Mouse (Mus musculus) ES-E14 (cell line): ENCODE results near the gene 1700012B07Rik. TPM values are rescaled to one million over a fixed set of nuclear protein-coding genes. Genes with fewer than 3 reads are reported as not detected.

Source experiments
- DNase-seq: peaks from one replicate; pipeline ENCODE4 v3.0.0-alpha.2; 2013; ENCODE audit warnings: low read depth, low spot score
- H3K27ac ChIP-seq: 2 replicates; pipeline ENCODE4 v1.5.1; 2012; ENCODE audit warnings: low read depth, mild to moderate bottlenecking, low read length, moderate library complexity, mixed read lengths; ENCODE audit not compliant: poor library complexity, insufficient read depth, severe bottlenecking
- H3K36me3 ChIP-seq: 2 replicates; pipeline ENCODE4 v1.6.1; 2012; ENCODE audit warnings: mild to moderate bottlenecking, low read length, moderate library complexity, mixed read lengths; ENCODE audit not compliant: control insufficient read depth, poor library complexity, insufficient read depth, severe bottlenecking
- H3K4me1 ChIP-seq, 2 experiments: fragments of 150-350 bp in 1 of 2; sonication (generic) in 1 of 2; 2 replicates each; pipeline ENCODE4 v1.6.1; 2012; ENCODE audit warnings: low read length in 2 of 2, mild to moderate bottlenecking in 1 of 2, mixed read lengths in 1 of 2; ENCODE audit not compliant: control insufficient read depth in 2 of 2, insufficient read depth in 2 of 2, poor library complexity in 1 of 2
- H3K4me3 ChIP-seq, 2 experiments: fragments of 150-350 bp in 1 of 2; sonication (generic) in 1 of 2; 2 replicates each; pipeline ENCODE4 v1.5.1; 2012; ENCODE audit warnings: low read length in 2 of 2, low read depth in 1 of 2, mild to moderate bottlenecking in 1 of 2, mixed read lengths in 1 of 2; ENCODE audit not compliant: insufficient read depth in 1 of 2, poor library complexity in 1 of 2, severe bottlenecking in 1 of 2
- H3K9ac ChIP-seq: 2 replicates; pipeline ENCODE4 v1.6.1; 2012; ENCODE audit warnings: low read depth, mild to moderate bottlenecking, low read length, mixed read lengths; ENCODE audit not compliant: poor library complexity, insufficient read depth, severe bottlenecking
- H3K9me3 ChIP-seq: fragments of 150-350 bp; sonication (generic); 2 replicates; pipeline ENCODE4 v1.6.1; 2012; ENCODE audit warnings: low read depth, mild to moderate bottlenecking, low read length; ENCODE audit not compliant: control insufficient read depth, insufficient read depth
- CHD2 ChIP-seq: IDR thresholded peaks from 2 replicates; pipeline ENCODE4 v1.6.1; 2014; ENCODE audit warnings: mild to moderate bottlenecking, low read depth, low read length, inconsistent platforms
- HCFC1 ChIP-seq: IDR thresholded peaks from 2 replicates; pipeline ENCODE4 v1.6.1; 2012; ENCODE audit warnings: low read length, inconsistent platforms, borderline replicate concordance; ENCODE audit not compliant: insufficient read depth
- MAFK ChIP-seq: IDR thresholded peaks from 2 replicates; pipeline ENCODE4 v1.6.1; 2014; ENCODE audit warnings: mild to moderate bottlenecking, low read depth, low read length, inconsistent platforms; ENCODE audit not compliant: insufficient read depth
- ZC3H11A ChIP-seq: IDR thresholded peaks from 2 replicates; pipeline ENCODE4 v1.6.1; 2012; ENCODE audit warnings: low read depth, mild to moderate bottlenecking, inconsistent platforms, low read length, borderline replicate concordance
- ZNF384 ChIP-seq: IDR thresholded peaks from 2 replicates; pipeline ENCODE4 v1.6.1; 2012; ENCODE audit warnings: low read depth, low read length, inconsistent platforms
- in situ Hi-C, 2 experiments: fragments of 600-800 bp; cut with MboI; formaldehyde crosslinking; loops; one replicate each; pipeline ENCODE4 v1.15.1; 2025; ENCODE audit warnings: low sequenced_read_pairs in 2 of 2, inconsistent platforms in 1 of 2; ENCODE audit not compliant: unreplicated experiment in 2 of 2
- total RNA-seq: library from RNA; depleted of rRNA; stranded (reverse); fragments of 300-350 nt; gene quantifications from 2 replicates; pipeline ENCODE4 v1.2.3, GENCODE M21; 2012

1700012B07Rik gene
- total RNA-seq, 1 experiment = not detected

DNA sequence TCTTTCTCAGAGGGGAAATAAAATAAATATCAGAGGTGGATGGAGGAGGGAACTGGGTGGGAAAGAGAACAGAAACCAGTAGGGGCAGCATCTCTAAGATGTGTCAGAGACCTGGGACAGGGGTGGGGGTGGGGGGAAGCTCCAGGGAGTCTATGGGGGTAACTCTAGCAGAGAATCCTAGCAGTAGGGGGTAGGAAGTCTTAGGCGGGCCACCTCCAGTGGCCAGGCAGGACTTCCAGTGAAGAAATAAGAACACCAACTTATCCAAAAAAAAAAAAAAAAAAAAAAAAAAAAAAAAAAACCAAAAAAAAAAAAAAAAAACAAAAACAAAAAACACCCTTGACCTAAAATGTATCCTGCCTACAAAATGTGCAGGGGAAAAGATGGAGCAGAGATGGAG, 26.3 kb downstream of the 1700012B07Rik start:
- Histone ChIP-seq H3K36me3 (no peaks in the 10 kb centered on the region), H3K9me3 (no peaks in the 10 kb centered on the region), H3K4me1 (no peaks in the 10 kb centered on the region), H3K4me3 (no peak overlapping the region), H3K9ac (no peak overlapping the region), H3K27ac (no peak overlapping the region)
- in situ Hi-C loops = no loop called here
- DNase-seq = no peak
- TF ChIP-seq HCFC1 = no peak
- peak; percentile 77 for TF ChIP-seq ZNF384

DNA sequence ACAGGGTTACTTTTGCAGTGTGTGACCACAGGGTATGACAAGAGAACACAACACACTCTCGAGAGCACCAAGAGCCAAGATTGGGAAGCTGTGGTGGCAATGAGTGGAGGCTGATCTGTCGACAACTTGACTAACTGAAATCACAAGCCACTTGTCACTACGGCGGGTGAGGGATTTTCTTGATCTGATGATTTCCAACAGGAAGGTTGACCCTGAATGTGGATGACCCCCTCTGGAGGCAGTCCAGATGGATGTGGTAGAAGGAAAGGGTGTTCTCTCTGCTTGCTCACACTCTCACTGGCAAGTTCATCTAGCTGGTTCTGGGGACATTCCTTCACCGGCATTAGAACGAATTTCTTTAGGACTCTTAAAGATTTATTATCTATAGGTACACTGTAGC, 30.3 kb downstream of the 1700012B07Rik start:
- in situ Hi-C loops = no loop called here
- H3K9me3 ChIP-seq = no peaks in the 10 kb centered on the region
- no peaks in the 10 kb centered on the region for H3K36me3 ChIP-seq
- H3K4me1 ChIP-seq = no peaks in the 10 kb centered on the region
- TF ChIP-seq MAFK = no peak
- no peak for TF ChIP-seq HCFC1
- TF ChIP-seq CHD2 = no peak
- no peak for TF ChIP-seq ZNF384
- TF ChIP-seq ZC3H11A = no peak
- no peak for DNase-seq
- no peak overlapping the region for H3K4me3 ChIP-seq
- no peak overlapping the region for H3K27ac ChIP-seq
- H3K9ac ChIP-seq = no peak overlapping the region

DNA sequence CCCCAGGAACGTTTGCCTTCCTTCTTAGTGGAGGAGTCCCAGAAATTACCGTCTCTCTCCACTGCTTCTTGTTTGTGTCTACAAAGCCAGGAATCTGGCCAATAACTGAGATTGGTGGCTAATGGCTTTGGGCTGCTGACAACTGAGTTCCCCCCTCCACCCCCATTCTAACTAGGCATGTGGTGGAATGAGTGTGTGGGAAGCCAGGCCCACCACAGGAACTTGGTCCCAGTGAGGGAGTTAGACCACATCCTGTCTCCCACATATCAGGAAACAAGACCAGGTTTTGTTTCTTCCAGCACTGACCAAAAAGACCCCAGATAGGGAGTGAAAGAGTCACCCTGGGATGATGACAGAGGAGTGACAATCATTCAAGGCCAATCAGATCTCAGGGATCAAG, 32.3 kb downstream of the 1700012B07Rik start:
- H3K9ac ChIP-seq = no peak overlapping the region
- no peak for DNase-seq
- TF ChIP-seq ZC3H11A (no peak), ZNF384 (no peak), HCFC1 (no peak)
- H3K4me1 ChIP-seq = no peaks in the 10 kb centered on the region
- in situ Hi-C loops = no loop called here
- no peak overlapping the region for H3K4me3 ChIP-seq
- H3K27ac ChIP-seq = no peak overlapping the region
- H3K36me3 ChIP-seq = no peaks in the 10 kb centered on the region
- H3K9me3 ChIP-seq = no peaks in the 10 kb centered on the region

DNA sequence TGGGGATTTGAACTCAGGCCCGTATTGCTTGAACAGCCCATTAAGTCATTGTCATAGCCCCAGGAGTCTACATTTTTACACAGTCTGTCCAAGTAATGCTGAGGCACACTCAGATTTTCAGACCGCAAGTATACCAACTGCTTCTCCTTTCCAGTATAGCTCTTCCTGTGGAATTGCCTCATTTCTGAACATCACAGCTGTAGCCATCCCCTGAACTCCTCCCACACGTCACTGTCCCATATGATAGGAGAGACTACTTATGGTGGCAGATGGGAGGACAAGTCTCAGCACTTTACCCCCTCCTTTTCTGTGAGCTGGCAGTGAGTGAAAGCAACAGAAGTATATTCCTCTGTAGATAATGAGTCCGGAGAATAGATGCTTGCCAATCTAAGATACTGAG, 34.3 kb downstream of the 1700012B07Rik start:
- no peak overlapping the region for H3K4me3 ChIP-seq
- H3K27ac ChIP-seq = no peak overlapping the region
- no peak overlapping the region for H3K9ac ChIP-seq
- no peaks in the 10 kb centered on the region for H3K36me3 ChIP-seq
- in situ Hi-C loops = no loop called here
- no peak for DNase-seq
- H3K4me1 ChIP-seq = no peaks in the 10 kb centered on the region
- TF ChIP-seq ZNF384 (no peak), CHD2 (no peak), MAFK (no peak), HCFC1 (no peak), ZC3H11A (no peak)
- H3K9me3 ChIP-seq = no peaks in the 10 kb centered on the region

DNA sequence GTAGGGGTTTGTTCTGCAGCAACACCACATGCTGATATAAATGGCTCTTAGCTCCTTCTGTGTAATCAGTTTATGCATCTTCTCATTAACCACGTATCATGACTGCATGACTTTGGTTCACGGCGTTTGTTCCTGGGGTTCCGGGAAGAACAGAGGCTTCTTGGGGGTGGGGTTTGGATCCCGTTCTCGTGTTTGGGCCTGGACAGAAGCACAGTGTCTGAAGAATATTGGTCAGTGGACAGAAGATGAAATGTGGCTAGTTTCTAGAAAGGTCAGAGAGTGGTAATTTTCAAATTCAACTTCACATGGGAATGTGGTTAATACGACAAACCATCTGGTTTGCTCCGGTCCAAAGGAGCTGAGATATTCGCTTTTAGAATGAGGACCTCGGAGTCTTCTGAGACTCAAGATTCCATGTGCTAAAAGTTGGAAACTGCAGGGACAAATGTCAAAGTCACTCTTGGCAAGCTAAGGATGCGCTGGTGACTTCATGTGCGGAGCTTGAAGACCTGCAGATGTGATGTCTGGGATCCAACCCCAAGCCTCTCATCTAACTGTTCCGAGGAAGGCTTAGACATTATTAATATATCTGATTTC, 35.3 kb downstream of the 1700012B07Rik start:
- no peak for TF ChIP-seq ZC3H11A
- no peak for TF ChIP-seq CHD2
- no peak for TF ChIP-seq ZNF384
- no peak for TF ChIP-seq HCFC1
- Histone ChIP-seq H3K9me3 (no peaks in the 10 kb centered on the region), H3K27ac (no peak overlapping the region), H3K9ac (no peak overlapping the region), H3K4me3 (no peak overlapping the region), H3K36me3 (no peaks in the 10 kb centered on the region), H3K4me1 (no peaks in the 10 kb centered on the region)
- in situ Hi-C loops = no loop called here
- DNase-seq = no peak
